In genomic region chr14:17659031-17659430, GRCm38 (mm10) we compare ENCODE assay signal across 8 mouse cellular contexts. TPM values are rescaled to one million over a fixed set of nuclear protein-coding genes. Genes with fewer than 3 reads are reported as not detected.
A peak's percentile ranks its signal among the peaks of the same experiment; 100 is the strongest.
DNase-seq lines count a peak whose midpoint lies in the region; ATAC-seq lines count a peak whose summit lies in the region.

No protein-coding gene starts in this region.

- H3K9ac ChIP-seq in intestine, embryonic 16.5 days (ENCODE audit: low read depth, low read length) = peak overlapping the region; percentile 78

- peak; percentile 37 for ATAC-seq in intestine, embryonic 16.5 days
- ATAC-seq in megakaryocyte progenitor cell, adult 5-6 weeks (replicated peaks; ENCODE audit: poor library complexity) = peak; percentile 58
- ATAC-seq in erythroblast, adult 5-6 weeks (replicated peaks; ENCODE audit: low FRiP score, poor library complexity, severe bottlenecking) = no peak

- peak overlapping the region; percentile 97 for H3K4me2 ChIP-seq in intestine, embryonic 16.5 days (ENCODE audit: low read depth, low read length)

- peak; percentile 91 for DNase-seq in adrenal gland, adult 2 months
- DNase-seq in embryo, embryonic 11.5 days (ENCODE audit: low read depth, low spot score) = peak; percentile 62
- DNase-seq in gastrocnemius, postnatal 4 days (ENCODE audit: low spot score in 2 of 2) = peak; percentile 43 to 82
- peak; percentile 85 to 92 for DNase-seq in left cerebral cortex, postnatal 14 days (ENCODE audit: low spot score in 2 of 2)
- peak; percentile 91 to 93 for DNase-seq in right cerebral cortex, postnatal 10 days (ENCODE audit: low spot score in 2 of 2)

- peak overlapping the region; percentile 74 for H3K4me3 ChIP-seq in intestine, embryonic 16.5 days (ENCODE audit: low read length)

- no peaks in the 10 kb centered on the region for H3K9me3 ChIP-seq in intestine, embryonic 16.5 days (ENCODE audit: control insufficient read depth, low read length)

- H3K36me3 ChIP-seq in intestine, embryonic 16.5 days (ENCODE audit: control insufficient read depth, insufficient read depth, low read length) = no peaks in the 10 kb centered on the region

- intact Hi-C loops in left cerebral cortex, postnatal 14 days (cut with DNase I) = loop anchor here (5.0 kb wide), 1 partner anchor 257 kb away; no protein-coding TSS in a partner anchor

- H3K4me1 ChIP-seq in intestine, embryonic 16.5 days (ENCODE audit: control insufficient read depth, insufficient read depth, low read length) = no peaks in the 10 kb centered on the region; the same call in 1 of the 2 replicates

- H3K27ac ChIP-seq in intestine, embryonic 16.5 days (ENCODE audit: low read length) = no peak overlapping the region

- WGBS in intestine, embryonic 16.5 days = under 1% methylated on average over 9 of the region's 10 CpGs

- no peaks in the 10 kb centered on the region for H3K27me3 ChIP-seq in intestine, embryonic 16.5 days (replicated peaks; ENCODE audit: control insufficient read depth, insufficient read depth, low read length)

RNA-seq across cellular contexts. Expression of gene Thrb, which starts 1.0 kb away (rescaled TPM):
- total RNA-seq in adrenal gland, adult 2 months (2021) = 100 to 1,000 TPM in 1 of 2 experiments, 10 to 100 TPM in 1; 51.3 to 131 TPM
- 8.9 and 16.5 TPM in 2 replicates for polyA plus RNA-seq in adrenal gland, adult 2 months (2012; rRNA removed)
- total RNA-seq in gastrocnemius, postnatal 4 days (2021) = 1 to 10 TPM; 1.1 to 2.6 TPM
- 6.0 and 7.7 TPM in 2 replicates for polyA plus RNA-seq in intestine, embryonic 16.5 days (2015; fragmentation: Nextera tagmentation; extraction: Ambion mirVana)
- total RNA-seq in left cerebral cortex, postnatal 14 days (2021) = 10 to 100 TPM; 60.1 to 75.9 TPM
- total RNA-seq in megakaryocyte progenitor cell, adult 5-6 weeks (2015) = 0.51 and 0.74 TPM in 2 replicates
- 0.62 and 1.1 TPM in 2 replicates for total RNA-seq in megakaryocyte progenitor cell, adult 5-6 weeks (2017)
- total RNA-seq in erythroblast, adult 5-6 weeks (2015; ENCODE audit: low replicate concordance) = not detected in 2 replicates
- total RNA-seq in erythroblast, adult 5-6 weeks (2017; ENCODE audit: low replicate concordance) = not detected in 2 replicates

Comparison
In these comparisons a context has a peak if more than half of its experiments do, and no peak if none do; other contexts are left out.
1. RNA of gene Thrb, which starts 1.0 kb away (total RNA-seq): 51.3 to 131 TPM in adrenal gland, adult 2 months and 60.1 to 75.9 TPM in left cerebral cortex, postnatal 14 days; 1.1 to 2.6 TPM in gastrocnemius, postnatal 4 days, 0.51 to 1.1 TPM in megakaryocyte progenitor cell, adult 5-6 weeks and not detected in erythroblast, adult 5-6 weeks; every median in the first group is over 10 times any median in the second.
2. Peak in every context shown above with its lines, with median percentiles within 50 percentile points of each other: DNase-seq.